Mouse (Mus musculus) liver, embryonic 14.5 days (tissue): ENCODE data around the gene Kcnab1.

Experiments
- CTCF ChIP-seq: IDR thresholded peaks from 2 replicates; pipeline ENCODE4 v1.5.1; 2016; ENCODE audit warnings: antibody characterized with exemption, low read depth, control low read depth
- EP300 ChIP-seq: IDR thresholded peaks from 2 replicates; pipeline ENCODE4 v1.6.1; 2016; ENCODE audit warnings: antibody characterized with exemption, low read depth

- TF ChIP-seq CTCF = no peak
- no peak for TF ChIP-seq EP300
Observed at GRCm38 (mm10) chr3:65299205-65299604, 190.0 kb downstream of the Kcnab1 start.
